Mouse (Mus musculus): ENCODE measurements at regions not wholly inside any gene's neighbourhood (a gene's known extent, or its start where the extent isn't known, plus 50 kb on each side); places are given as distances from the start of the nearest gene placed in this dataset.
"Not testable (repeated sequence)": the region's sequence is repeated elsewhere in the genome, so short reads cannot be mapped to it uniquely, and the experiment has no call there.

- no peak overlapping the region for H3K27ac ChIP-seq (replicated peaks; ENCODE audit: low read depth, low read length)
- H3K4me1 ChIP-seq (ENCODE audit: control insufficient read depth, insufficient read depth, insufficient read length, low read length), result no peaks in the 10 kb centered on the region
- no peak overlapping the region for H3K4me3 ChIP-seq (ENCODE audit: insufficient read depth, low read depth, low read length)
Observed at GRCm38 (mm10) chr8:90076381-90076780, 271.8 kb downstream of the Tox3 start.

GRCm38 (mm10) chr8:90075796-90076195 lies 272.3 kb downstream of the Tox3 start:
- Histone ChIP-seq H3K4me3 (ENCODE audit: insufficient read depth, low read depth, low read length) (no peak overlapping the region), H3K27ac (replicated peaks; ENCODE audit: low read depth, low read length) (no peak overlapping the region), H3K4me1 (ENCODE audit: control insufficient read depth, insufficient read depth, insufficient read length, low read length) (no peaks in the 10 kb centered on the region)

- H3K4me3 ChIP-seq (ENCODE audit: insufficient read depth, low read depth, low read length), result no peak overlapping the region
- H3K27ac ChIP-seq (replicated peaks; ENCODE audit: low read depth, low read length), result no peak overlapping the region
- no peaks in the 10 kb centered on the region for H3K4me1 ChIP-seq (ENCODE audit: control insufficient read depth, insufficient read depth, insufficient read length, low read length)
Observed at GRCm38 (mm10) chr8:90070006-90070405, 278.1 kb downstream of the Tox3 start.

- Histone ChIP-seq H3K4me3 (ENCODE audit: insufficient read depth, low read depth, low read length) (no peak overlapping the region), H3K27ac (replicated peaks; ENCODE audit: low read depth, low read length) (no peak overlapping the region), H3K4me1 (ENCODE audit: control insufficient read depth, insufficient read depth, insufficient read length, low read length) (no peaks in the 10 kb centered on the region)
Observed at GRCm38 (mm10) chr8:90069411-90069993, 278.6 kb downstream of the Tox3 start.

GRCm38 (mm10) chr8:90068441-90068840 lies 279.7 kb downstream of the Tox3 start:
- H3K4me1 ChIP-seq (ENCODE audit: control insufficient read depth, insufficient read depth, insufficient read length, low read length), result no peaks in the 10 kb centered on the region
- H3K27ac ChIP-seq (replicated peaks; ENCODE audit: low read depth, low read length), result no peak overlapping the region
- H3K4me3 ChIP-seq (ENCODE audit: insufficient read depth, low read depth, low read length), result no peak overlapping the region

GRCm38 (mm10) chr8:90064381-90064780 lies 283.8 kb downstream of the Tox3 start:
- no peaks in the 10 kb centered on the region for H3K4me1 ChIP-seq (ENCODE audit: control insufficient read depth, insufficient read depth, insufficient read length, low read length)

GRCm38 (mm10) chr8:90063291-90063690 lies 284.9 kb downstream of the Tox3 start:
- Histone ChIP-seq H3K4me3 (ENCODE audit: insufficient read depth, low read depth, low read length) (no peak overlapping the region), H3K27ac (replicated peaks; ENCODE audit: low read depth, low read length) (no peak overlapping the region), H3K4me1 (ENCODE audit: control insufficient read depth, insufficient read depth, insufficient read length, low read length) (no peaks in the 10 kb centered on the region)

More at GRCm38 (mm10) chr8:90064381-90064780, 283.8 kb downstream of the Tox3 start:
- H3K27ac ChIP-seq (replicated peaks; ENCODE audit: low read depth, low read length), result no peak overlapping the region
- H3K4me3 ChIP-seq (ENCODE audit: insufficient read depth, low read depth, low read length), result no peak overlapping the region

- Histone ChIP-seq H3K4me1 (ENCODE audit: control insufficient read depth, insufficient read depth, insufficient read length, low read length) (no peaks in the 10 kb centered on the region), H3K27ac (replicated peaks; ENCODE audit: low read depth, low read length) (no peak overlapping the region), H3K4me3 (ENCODE audit: insufficient read depth, low read depth, low read length) (no peak overlapping the region)
Observed at GRCm38 (mm10) chr8:90058631-90059166, 289.4 kb downstream of the Tox3 start.

- no peak overlapping the region for H3K27ac ChIP-seq (replicated peaks; ENCODE audit: low read depth, low read length)
- H3K4me3 ChIP-seq (ENCODE audit: insufficient read depth, low read depth, low read length), result no peak overlapping the region
- no peaks in the 10 kb centered on the region for H3K4me1 ChIP-seq (ENCODE audit: control insufficient read depth, insufficient read depth, insufficient read length, low read length)
Observed at GRCm38 (mm10) chr8:90056331-90056730, 291.8 kb downstream of the Tox3 start.

GRCm38 (mm10) chr8:90046779-90047178 lies 301.4 kb downstream of the Tox3 start:
- Histone ChIP-seq H3K4me3 (ENCODE audit: insufficient read depth, low read depth, low read length) (no peak overlapping the region), H3K27ac (replicated peaks; ENCODE audit: low read depth, low read length) (no peak overlapping the region), H3K4me1 (ENCODE audit: control insufficient read depth, insufficient read depth, insufficient read length, low read length) (no peaks in the 10 kb centered on the region)

- Histone ChIP-seq H3K27ac (replicated peaks; ENCODE audit: low read depth, low read length) (no peak overlapping the region), H3K4me3 (ENCODE audit: insufficient read depth, low read depth, low read length) (no peak overlapping the region), H3K4me1 (ENCODE audit: control insufficient read depth, insufficient read depth, insufficient read length, low read length) (no peaks in the 10 kb centered on the region)
Observed at GRCm38 (mm10) chr8:90036436-90036835, 311.7 kb downstream of the Tox3 start.

- no peak overlapping the region for H3K27ac ChIP-seq (replicated peaks; ENCODE audit: low read depth, low read length)
- H3K4me1 ChIP-seq (ENCODE audit: control insufficient read depth, insufficient read depth, insufficient read length, low read length), result no peaks in the 10 kb centered on the region
- H3K4me3 ChIP-seq (ENCODE audit: insufficient read depth, low read depth, low read length), result no peak overlapping the region
Observed at GRCm38 (mm10) chr8:90032572-90032971, 315.6 kb downstream of the Tox3 start.

- Histone ChIP-seq H3K4me1 (ENCODE audit: control insufficient read depth, insufficient read depth, insufficient read length, low read length) (no peaks in the 10 kb centered on the region), H3K4me3 (ENCODE audit: insufficient read depth, low read depth, low read length) (no peak overlapping the region), H3K27ac (replicated peaks; ENCODE audit: low read depth, low read length) (no peak overlapping the region)
Observed at GRCm38 (mm10) chr8:90031220-90031619, 316.9 kb downstream of the Tox3 start.

- H3K4me3 ChIP-seq (ENCODE audit: insufficient read depth, low read depth, low read length); H3K4me1 ChIP-seq (ENCODE audit: control insufficient read depth, insufficient read depth, insufficient read length, low read length); H3K27ac ChIP-seq (replicated peaks; ENCODE audit: low read depth, low read length): not testable (repeated sequence)
Observed at GRCm38 (mm10) chr8:90017958-90018357, 330.2 kb downstream of the Tox3 start.

GRCm38 (mm10) chr8:90013755-90014154 lies 334.4 kb downstream of the Tox3 start:
- Histone ChIP-seq H3K4me1 (ENCODE audit: control insufficient read depth, insufficient read depth, insufficient read length, low read length) (no peaks in the 10 kb centered on the region), H3K27ac (replicated peaks; ENCODE audit: low read depth, low read length) (no peak overlapping the region), H3K4me3 (ENCODE audit: insufficient read depth, low read depth, low read length) (no peak overlapping the region)

- Histone ChIP-seq H3K4me3 (ENCODE audit: insufficient read depth, low read depth, low read length) (no peak overlapping the region), H3K27ac (replicated peaks; ENCODE audit: low read depth, low read length) (no peak overlapping the region), H3K4me1 (ENCODE audit: control insufficient read depth, insufficient read depth, insufficient read length, low read length) (no peaks in the 10 kb centered on the region)
Observed at GRCm38 (mm10) chr8:90011682-90012409, 336.3 kb downstream of the Tox3 start.

All from brown adipose tissue, adult 24 weeks (tissue).